Mouse (Mus musculus) embryonic facial prominence, embryonic 11.5 days (tissue): ENCODE data around the gene Bcr. TPM values are rescaled to one million over a fixed set of nuclear protein-coding genes. Genes with fewer than 3 reads are reported as not detected.

Experiments
- ATAC-seq: fragments of 200-750 bp; cut with Nextera tagmentation; replicated peaks from 2 replicates; pipeline ENCODE4 v1.8.0; 2017; ENCODE audit warnings: low read depth; ENCODE audit not compliant: insufficient number of reproducible peaks, low FRiP score, low TSS enrichment
- DNase-seq: peaks from one replicate; pipeline ENCODE4 v3.0.0-alpha.2; 2015; ENCODE audit warnings: low spot score
- H3K27ac ChIP-seq: fragments of 300-500 bp; sonication (generic); replicated peaks from 2 replicates; pipeline ENCODE4 v1.5.1; 2014; ENCODE audit warnings: mild to moderate bottlenecking, low read depth, low read length, control low read depth
- H3K27me3 ChIP-seq: fragments of 300-500 bp; sonication (generic); 2 replicates; pipeline ENCODE4 v1.6.1; 2014; ENCODE audit warnings: mild to moderate bottlenecking, low read length, moderate library complexity, mixed read lengths; ENCODE audit not compliant: control insufficient read depth, insufficient read depth
- H3K36me3 ChIP-seq: fragments of 300-500 bp; sonication (generic); replicated peaks from 2 replicates; pipeline ENCODE4 v1.6.1; 2014; ENCODE audit warnings: low read depth, mild to moderate bottlenecking, low read length, moderate library complexity, mixed read lengths; ENCODE audit not compliant: control insufficient read depth, insufficient read depth
- H3K4me1 ChIP-seq: fragments of 300-500 bp; sonication (generic); 2 replicates; pipeline ENCODE4 v1.6.1; 2014; ENCODE audit warnings: low read length, mixed read lengths; ENCODE audit not compliant: control insufficient read depth, insufficient read depth
- H3K4me2 ChIP-seq: fragments of 300-500 bp; sonication (generic); 2 replicates; pipeline ENCODE4 v1.6.1; 2014; ENCODE audit warnings: low read depth, mild to moderate bottlenecking, control low read depth, low read length, moderate library complexity
- H3K4me3 ChIP-seq: fragments of 300-500 bp; sonication (generic); 2 replicates; pipeline ENCODE4 v1.5.1; 2014; ENCODE audit warnings: low read depth, low read length, control low read depth
- H3K9ac ChIP-seq: fragments of 300-500 bp; sonication (generic); replicated peaks from 2 replicates; pipeline ENCODE4 v1.6.1; 2014; ENCODE audit warnings: mild to moderate bottlenecking, control low read depth, low read length
- H3K9me3 ChIP-seq: fragments of 300-500 bp; sonication (generic); replicated peaks from 2 replicates; pipeline ENCODE4 v1.6.1; 2016; ENCODE audit warnings: mild to moderate bottlenecking, low read length, inconsistent platforms, mixed read lengths; ENCODE audit not compliant: control insufficient read depth
- WGBS: fragments of 180-500 bp; shearing (Covaris S2); extraction: QIAGEN DNeasy Blood & Tissue Kit; methylation state at CpG from one replicate; pipeline ENCODE4 v1.1.7; 2014; 5-methylcytosine and 5-hydroxymethylcytosine counted together
- polyA plus RNA-seq: library from polyadenylated mRNA; unstranded; fragments of >200 nt; fragmentation: Nextera tagmentation; extraction: Ambion mirVana; gene quantifications from 2 replicates; pipeline ENCODE4 v1.2.1, GENCODE M21; 2014

Gene Bcr
- 10.3 and 11.2 TPM in 2 replicates for polyA plus RNA-seq

DNA sequence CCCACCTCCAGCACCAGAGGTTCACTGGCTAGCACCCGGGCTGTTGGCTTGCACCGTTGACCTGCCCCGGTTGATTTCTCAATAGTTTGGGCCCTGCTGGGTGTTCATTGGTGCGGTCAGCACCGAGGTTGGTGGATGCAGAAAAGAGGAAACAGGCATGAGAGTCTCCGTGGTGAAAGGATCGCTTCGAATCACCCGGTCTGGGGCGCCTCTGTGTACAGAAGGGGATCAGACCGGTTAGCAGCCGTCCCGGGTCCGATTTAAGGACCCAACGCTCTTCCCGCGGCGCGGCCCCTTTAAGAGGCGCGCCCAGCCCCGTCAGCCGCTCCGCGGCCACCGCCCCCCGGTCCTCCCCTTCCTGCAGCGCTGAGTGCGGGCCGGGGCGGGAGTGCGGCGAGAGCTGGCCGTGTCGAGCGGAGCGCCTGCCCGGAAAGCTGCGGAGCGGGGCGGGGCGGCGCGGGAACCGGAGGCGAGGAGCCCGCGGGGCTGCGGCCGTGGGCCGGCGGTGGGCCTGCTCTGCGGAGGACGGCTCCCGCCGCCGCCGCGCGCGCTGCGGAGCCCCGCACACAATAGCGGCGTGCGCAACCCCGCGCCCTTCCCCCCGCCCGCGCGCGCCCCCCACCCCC lies at the start of gene Bcr:
Gene Bcr, plus strand, starts transcription at position 376 of the 626 bp plus-strand sequence.
- DNase-seq (peak; percentile 90), ATAC-seq (peak; percentile 83)
- H3K4me1 ChIP-seq, result peaks cover 8% of the 10 kb centered on the region
- no peaks in the 10 kb centered on the region for H3K27me3 ChIP-seq
- H3K27ac ChIP-seq, result peak within 1 kb of the TSS; percentile 28
- peak within 1 kb of the TSS; percentile 97 for H3K4me2 ChIP-seq
- no peaks in the 10 kb centered on the region for H3K36me3 ChIP-seq
- no peaks in the 10 kb centered on the region for H3K9me3 ChIP-seq
- H3K4me3 ChIP-seq, result peak within 1 kb of the TSS; percentile 93
- H3K9ac ChIP-seq, result peak within 1 kb of the TSS; percentile 83
- under 1% methylated on average over 47 of the region's 73 CpGs for WGBS

DNA sequence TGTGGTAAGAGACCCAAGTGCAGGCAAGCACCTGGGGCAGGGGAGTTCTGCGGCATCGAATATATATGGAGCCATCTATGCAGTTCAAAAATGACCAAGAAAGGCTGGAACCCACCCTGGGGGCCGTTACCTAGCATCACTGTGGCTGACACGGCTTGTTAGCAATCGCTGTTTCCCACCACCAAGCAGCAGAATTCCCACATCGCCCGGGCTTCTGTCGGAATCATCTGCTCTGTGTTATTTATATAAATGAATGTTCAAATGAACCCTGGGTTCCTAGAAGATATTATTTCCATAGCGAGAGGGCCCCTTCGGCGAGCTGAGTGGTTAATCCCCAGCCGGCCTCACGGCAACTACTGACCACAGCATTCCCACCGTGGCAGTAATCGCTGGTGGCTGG lies 49.7 kb upstream of the Bcr start:
- ATAC-seq (no peak), DNase-seq (no peak)
- no peak overlapping the region for H3K4me2 ChIP-seq
- H3K36me3 ChIP-seq, result no peaks in the 10 kb centered on the region
- no peaks in the 10 kb centered on the region for H3K4me1 ChIP-seq
- H3K27me3 ChIP-seq, result no peaks in the 10 kb centered on the region
- no peak overlapping the region for H3K4me3 ChIP-seq
- H3K27ac ChIP-seq, result no peak overlapping the region
- H3K9ac ChIP-seq, result no peak overlapping the region
- H3K9me3 ChIP-seq, result no peaks in the 10 kb centered on the region
- WGBS, result 92% methylated on average over 15 of the region's 15 CpGs

DNA sequence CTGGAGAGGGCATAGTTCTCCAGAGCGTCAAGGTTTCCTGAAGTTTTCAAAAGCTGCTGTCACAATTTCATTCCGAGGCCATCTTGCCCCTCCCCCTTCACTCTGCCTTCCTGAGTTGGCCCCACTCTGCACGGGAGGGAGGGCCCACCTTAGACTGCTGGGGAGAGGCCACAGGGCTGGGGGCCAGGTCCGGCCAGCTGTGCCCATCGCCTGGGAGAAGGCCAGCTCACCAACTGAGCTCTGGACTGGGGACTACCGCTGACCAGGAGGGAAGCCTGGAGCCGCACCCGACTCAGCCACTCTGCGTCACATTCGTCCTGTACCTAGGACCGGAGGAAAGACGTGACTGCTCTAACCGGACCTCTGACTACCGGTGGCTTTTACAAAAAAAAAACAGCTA lies 44.9 kb upstream of the Bcr start:
- no peak for ATAC-seq

DNA sequence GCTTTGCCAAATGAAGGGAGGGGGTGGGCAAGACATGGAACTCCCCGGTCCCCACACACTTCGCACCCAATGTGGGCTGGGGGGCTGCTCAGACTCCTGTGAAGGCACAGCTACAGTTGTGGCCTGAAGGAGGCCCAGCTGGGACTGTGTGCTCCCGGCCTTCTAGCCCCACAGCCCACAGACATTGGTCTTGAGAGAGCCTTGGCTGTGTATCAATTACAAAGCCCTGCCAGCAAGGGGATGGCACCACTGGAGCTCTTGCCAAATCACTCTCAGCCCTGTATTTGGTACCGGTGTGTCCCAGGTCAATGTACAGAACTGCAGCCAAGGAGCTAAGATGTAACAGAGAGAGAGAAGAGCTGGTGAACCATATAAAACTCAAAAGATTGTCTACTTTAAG lies 43.9 kb upstream of the Bcr start:
- Histone ChIP-seq H3K4me3 (no peak overlapping the region), H3K4me2 (no peak overlapping the region), H3K4me1 (no peaks in the 10 kb centered on the region), H3K9me3 (no peaks in the 10 kb centered on the region), H3K27ac (no peak overlapping the region), H3K9ac (no peak overlapping the region), H3K36me3 (no peaks in the 10 kb centered on the region), H3K27me3 (no peaks in the 10 kb centered on the region)
- WGBS, result 86% methylated on average over 4 of the region's 4 CpGs
- DNase-seq, result no peak
- no peak for ATAC-seq

More for the DNA sequence above, 44.9 kb upstream of the Bcr start:
- no peaks in the 10 kb centered on the region for H3K36me3 ChIP-seq
- no peak overlapping the region for H3K27ac ChIP-seq
- H3K4me1 ChIP-seq, result no peaks in the 10 kb centered on the region
- DNase-seq, result no peak
- 67% methylated on average over 14 of the region's 14 CpGs for WGBS
- no peaks in the 10 kb centered on the region for H3K9me3 ChIP-seq
- no peak overlapping the region for H3K4me2 ChIP-seq
- no peak overlapping the region for H3K9ac ChIP-seq
- no peaks in the 10 kb centered on the region for H3K27me3 ChIP-seq
- H3K4me3 ChIP-seq, result no peak overlapping the region

DNA sequence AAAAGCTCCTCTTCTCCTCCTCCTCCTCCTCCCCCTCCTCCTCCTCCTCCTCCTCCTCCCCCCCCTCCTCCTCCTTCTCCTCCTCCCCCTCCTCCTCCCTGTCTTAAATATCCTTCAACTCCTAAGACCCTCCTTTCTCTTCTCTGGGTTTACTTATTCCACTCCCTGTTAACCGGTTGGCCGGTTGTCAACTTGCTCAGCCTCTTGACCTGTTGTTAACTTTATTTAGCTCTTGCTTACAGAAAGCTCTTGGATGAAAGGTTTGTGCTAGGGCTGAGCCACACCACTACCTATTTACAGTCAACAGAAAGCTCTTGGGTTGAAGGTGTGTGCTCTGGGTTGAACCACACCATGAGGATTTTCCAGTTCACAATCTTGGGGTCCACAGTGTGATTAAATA lies 40.1 kb upstream of the Bcr start:
- Histone ChIP-seq H3K36me3 (no peaks in the 10 kb centered on the region), H3K4me3 (no peak overlapping the region), H3K4me2 (no peak overlapping the region), H3K27me3 (no peaks in the 10 kb centered on the region), H3K27ac (no peak overlapping the region), H3K9ac (no peak overlapping the region), H3K4me1 (no peaks in the 10 kb centered on the region), H3K9me3 (no peaks in the 10 kb centered on the region)
- no peak for DNase-seq
- no peak for ATAC-seq
- 86% methylated on average over 2 of the region's 2 CpGs for WGBS

DNA sequence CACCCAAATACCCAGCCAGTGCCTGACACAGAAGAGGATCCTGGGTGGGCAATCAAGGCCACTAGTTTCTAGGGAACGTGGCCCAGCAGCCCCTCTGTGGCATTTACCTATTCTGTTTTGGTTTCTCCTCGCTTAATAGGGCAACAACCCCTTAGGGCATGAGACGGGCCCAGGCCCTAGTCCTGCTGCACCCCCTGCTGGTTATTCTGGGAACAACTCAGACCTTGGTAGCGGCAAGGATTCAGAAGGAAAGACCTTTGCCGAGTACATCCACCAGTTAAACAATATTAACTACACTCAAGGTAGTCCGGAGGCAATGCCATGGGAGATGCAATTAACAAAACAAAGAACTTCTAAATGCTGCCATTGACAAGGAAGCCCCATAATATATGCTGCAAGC lies 39.3 kb upstream of the Bcr start:
- H3K4me3 ChIP-seq, result no peak overlapping the region
- no peaks in the 10 kb centered on the region for H3K27me3 ChIP-seq
- DNase-seq (peak; percentile 84), ATAC-seq (no peak)
- H3K9me3 ChIP-seq, result no peaks in the 10 kb centered on the region
- H3K4me1 ChIP-seq, result no peaks in the 10 kb centered on the region
- no peaks in the 10 kb centered on the region for H3K36me3 ChIP-seq
- WGBS, result 9% methylated on average over 6 of the region's 6 CpGs
- no peak overlapping the region for H3K9ac ChIP-seq
- no peak overlapping the region for H3K4me2 ChIP-seq
- no peak overlapping the region for H3K27ac ChIP-seq

DNA sequence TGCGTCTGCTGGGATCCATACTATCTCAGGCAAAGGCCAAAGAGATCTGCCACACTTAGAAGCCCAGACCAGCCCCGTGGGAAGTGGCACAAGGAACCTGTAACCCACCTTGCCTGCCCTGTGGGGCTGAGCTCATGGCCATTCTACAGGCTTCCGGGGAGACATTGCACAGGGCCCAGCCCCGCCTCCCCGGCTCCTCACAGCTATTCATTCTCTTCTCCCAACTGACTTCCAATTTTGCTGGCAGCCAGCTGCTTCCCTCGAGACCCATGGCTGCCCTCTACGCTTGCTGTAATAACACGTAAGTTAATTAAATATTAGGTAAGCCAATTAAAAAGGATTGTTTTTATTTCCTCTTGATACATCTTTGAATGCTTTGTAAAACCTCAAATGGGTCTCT lies 33.9 kb upstream of the Bcr start:
- no peaks in the 10 kb centered on the region for H3K27me3 ChIP-seq
- no peaks in the 10 kb centered on the region for H3K9me3 ChIP-seq

DNA sequence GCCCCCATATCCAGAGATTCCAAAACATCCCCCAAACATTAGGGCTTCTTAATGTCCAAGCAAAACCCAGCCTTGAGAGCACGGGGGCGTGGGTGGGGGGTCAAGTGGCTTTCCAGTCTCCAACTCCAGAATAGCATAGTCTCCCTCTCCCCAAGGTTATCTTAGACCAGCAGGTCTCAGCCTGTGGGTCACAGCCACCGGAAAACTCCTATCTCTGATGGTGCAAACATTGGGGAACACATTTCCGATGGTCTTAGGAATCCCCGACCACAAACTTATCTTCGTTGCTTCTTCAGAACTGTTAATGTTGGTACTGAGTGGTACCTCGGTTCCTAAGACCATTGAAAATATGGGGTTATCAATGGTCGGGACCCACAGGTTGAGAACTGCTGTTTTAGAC lies 31.6 kb upstream of the Bcr start:
- Histone ChIP-seq H3K27me3 (no peaks in the 10 kb centered on the region), H3K36me3 (no peaks in the 10 kb centered on the region), H3K9me3 (no peaks in the 10 kb centered on the region), H3K4me2 (no peak overlapping the region), H3K4me1 (no peaks in the 10 kb centered on the region), H3K9ac (no peak overlapping the region), H3K4me3 (no peak overlapping the region), H3K27ac (no peak overlapping the region)
- no peak for DNase-seq
- WGBS, result 84% methylated on average over 8 of the region's 8 CpGs
- no peak for ATAC-seq

More for the DNA sequence above, 33.9 kb upstream of the Bcr start:
- DNase-seq (no peak), ATAC-seq (no peak)
- Histone ChIP-seq H3K4me3 (no peak overlapping the region), H3K4me1 (no peaks in the 10 kb centered on the region), H3K27ac (no peak overlapping the region), H3K4me2 (no peak overlapping the region), H3K9ac (no peak overlapping the region), H3K36me3 (no peaks in the 10 kb centered on the region)
- 63% methylated on average over 8 of the region's 8 CpGs for WGBS
